15 mouse cellular contexts compared by ENCODE assay signal in genomic region chr10:110440396-110440795, GRCm38 (mm10). TPM values are rescaled to one million over a fixed set of nuclear protein-coding genes. Genes with fewer than 3 reads are reported as not detected.
A peak's percentile ranks its signal among the peaks of the same experiment; 100 is the strongest.
DNase-seq lines count a peak whose midpoint lies in the region; ATAC-seq lines count a peak whose summit lies in the region.
"Had no signal": no experiment of that assay in that cellular context is flagged by ENCODE, and none has a peak within 500 bp of the region (broad histone marks: within the 10 kb centered on the region; RNA-seq: fewer than 3 reads in every experiment).

No protein-coding gene starts in this region.

- DNase-seq in brain, adult 2 months (ENCODE audit: low read depth, low spot score) = peak; percentile 95
- DNase-seq in cerebellum, postnatal 14 days = peak; percentile 40 to 62
- peak; percentile 54 for DNase-seq in layer of hippocampus, adult 9-10 months (ENCODE audit: low spot score)
- peak; percentile 7 for DNase-seq in left cerebral cortex, postnatal 4 days
- DNase-seq in midbrain, embryonic 10.5 days (ENCODE audit: low spot score) = no peak
- DNase-seq: adrenal gland, adult 2 months; kidney, adult 2 months; thymus, postnatal 25 days had no signal

- no peak overlapping the region for H3K27ac ChIP-seq in midbrain, embryonic 15.5 days
- H3K27ac ChIP-seq in midbrain, embryonic 16.5 days (ENCODE audit: low read length) = no peak overlapping the region
- H3K27ac ChIP-seq in midbrain, embryonic 10.5 days (replicated peaks) = no peak overlapping the region
- H3K27ac ChIP-seq: forebrain, embryonic 15.5 days; hindbrain, embryonic 14.5 days; stomach, embryonic 15.5 days had no signal

- H3K9ac ChIP-seq in midbrain, embryonic 15.5 days = no peak overlapping the region
- no peak overlapping the region for H3K9ac ChIP-seq in midbrain, embryonic 16.5 days (ENCODE audit: low read depth, low read length)
- H3K9ac ChIP-seq: forebrain, embryonic 15.5 days; hindbrain, embryonic 14.5 days; stomach, embryonic 15.5 days had no signal

- H3K4me3 ChIP-seq in midbrain, embryonic 15.5 days = no peak overlapping the region
- no peak overlapping the region for H3K4me3 ChIP-seq in midbrain, embryonic 16.5 days (ENCODE audit: low read depth, low read length)
- no peak overlapping the region for H3K4me3 ChIP-seq in midbrain, embryonic 10.5 days
- H3K4me3 ChIP-seq: forebrain, embryonic 15.5 days; stomach, embryonic 15.5 days had no signal

- no peaks in the 10 kb centered on the region for H3K27me3 ChIP-seq in midbrain, embryonic 15.5 days (replicated peaks)
- H3K27me3 ChIP-seq in midbrain, embryonic 16.5 days (ENCODE audit: control insufficient read depth, insufficient read depth, low read depth, low read length) = no peaks in the 10 kb centered on the region
- no peaks in the 10 kb centered on the region for H3K27me3 ChIP-seq in midbrain, embryonic 10.5 days (ENCODE audit: low read depth, poor library complexity, severe bottlenecking)
- H3K27me3 ChIP-seq: forebrain, embryonic 15.5 days; stomach, embryonic 15.5 days had no signal

- H3K4me2 ChIP-seq in midbrain, embryonic 15.5 days = no peak overlapping the region
- no peak overlapping the region for H3K4me2 ChIP-seq in midbrain, embryonic 16.5 days (ENCODE audit: low read length)
- H3K4me2 ChIP-seq: forebrain, embryonic 15.5 days; hindbrain, embryonic 14.5 days; liver, embryonic 11.5 days; stomach, embryonic 15.5 days had no signal

- intact Hi-C loops in left cerebral cortex, postnatal 4 days (cut with DNase I) = no loop called here

- no peaks in the 10 kb centered on the region for H3K36me3 ChIP-seq in midbrain, embryonic 15.5 days (replicated peaks)
- no peaks in the 10 kb centered on the region for H3K36me3 ChIP-seq in midbrain, embryonic 16.5 days (ENCODE audit: control insufficient read depth, insufficient read depth, low read length)
- no peaks in the 10 kb centered on the region for H3K36me3 ChIP-seq in midbrain, embryonic 10.5 days
- H3K36me3 ChIP-seq: forebrain, embryonic 15.5 days; stomach, embryonic 15.5 days had no signal

- ATAC-seq in midbrain, embryonic 15.5 days (replicated peaks) = no peak
- ATAC-seq in midbrain, embryonic 16.5 days = no peak
- ATAC-seq: forebrain, embryonic 15.5 days had no signal

- H3K9me3 ChIP-seq in midbrain, embryonic 15.5 days = no peaks in the 10 kb centered on the region
- no peaks in the 10 kb centered on the region for H3K9me3 ChIP-seq in midbrain, embryonic 16.5 days (replicated peaks; ENCODE audit: control insufficient read depth, low read length, poor library complexity, severe bottlenecking)
- no peaks in the 10 kb centered on the region for H3K9me3 ChIP-seq in midbrain, embryonic 10.5 days (replicated peaks)
- H3K9me3 ChIP-seq: forebrain, embryonic 15.5 days; stomach, embryonic 15.5 days had no signal

- H3K4me1 ChIP-seq in midbrain, embryonic 15.5 days = 0 out of 2 replicates have a peak, but pooled peaks cover 5% of the 10 kb centered on the region
- no peaks in the 10 kb centered on the region for H3K4me1 ChIP-seq in midbrain, embryonic 16.5 days (ENCODE audit: control insufficient read depth, insufficient read depth, low read length)
- H3K4me1 ChIP-seq in midbrain, embryonic 10.5 days = no peaks in the 10 kb centered on the region
- H3K4me1 ChIP-seq: forebrain, embryonic 15.5 days; stomach, embryonic 15.5 days had no signal

- 84% methylated on average over 2 of the region's 2 CpGs for WGBS in midbrain, embryonic 15.5 days
- 79% methylated on average over 2 of the region's 2 CpGs for WGBS in midbrain, embryonic 16.5 days
- 89% methylated on average over 2 of the region's 2 CpGs for WGBS in midbrain, embryonic 10.5 days

RNA-seq across cellular contexts. Expression of gene Nav3, which starts 15.6 kb away (rescaled TPM):
- total RNA-seq in left cerebral cortex, postnatal 4 days (2021) = 100 to 1,000 TPM; 140 to 152 TPM
- polyA plus RNA-seq in midbrain, embryonic 15.5 days (2015; fragmentation: Nextera tagmentation; extraction: Ambion mirVana) = 24.7 and 27.0 TPM in 2 replicates
- 18.7 and 24.6 TPM in 2 replicates for polyA plus RNA-seq in midbrain, embryonic 16.5 days (2015; fragmentation: Nextera tagmentation; extraction: Ambion mirVana)
- polyA plus RNA-seq in midbrain, embryonic 10.5 days (2016; fragmentation: Nextera tagmentation; extraction: Ambion mirVana) = 3.4 and 4.9 TPM in 2 replicates
- total RNA-seq: megakaryocyte-erythroid progenitor cell, adult 5-6 weeks had no signal
